Mouse (Mus musculus) WW6 (cell line): ENCODE data around the gene Steap1.

Source experiments
- DNase-seq: peaks from one replicate; pipeline ENCODE4 v3.0.0-alpha.2; 2013; ENCODE audit warnings: low read depth, low spot score

Gene Steap1

GRCm38 (mm10) chr5:5688228-5688627 is 60.9 kb downstream of the Steap1 start:
- DNase-seq: no peak

- no peak for DNase-seq
Observed at GRCm38 (mm10) chr5:5686973-5687372, 62.2 kb downstream of the Steap1 start.
